Mouse (Mus musculus) testis, adult 2 months (tissue): ENCODE results near the gene Rtn4rl1.

Experiments used
- CTCF ChIP-seq: fragments of 200-500 bp; IDR thresholded peaks from 2 replicates; pipeline ENCODE4 v1.5.1; 2012; ENCODE audit warnings: low read depth, mild to moderate bottlenecking, inconsistent platforms, low read length, moderate library complexity; ENCODE audit not compliant: control insufficient read depth, insufficient read depth, insufficient replicate concordance
- POLR2A ChIP-seq: fragments of 200-500 bp; IDR thresholded peaks from 2 replicates; pipeline ENCODE4 v1.6.1; 2012; ENCODE audit warnings: low read depth, mild to moderate bottlenecking, inconsistent platforms, low read length, moderate library complexity; ENCODE audit not compliant: control insufficient read depth

GRCm38 (mm10) chr11:75254252-75254912, 60.8 kb downstream of the Rtn4rl1 start:
- TF ChIP-seq CTCF (no peak), POLR2A (0 out of 2 replicates have a peak, but pooled peaks have one; percentile 20)
